Mouse (Mus musculus) embryonic facial prominence, embryonic 12.5 days (tissue): Measurements from ENCODE around the gene Ttk. TPM values are rescaled to one million over a fixed set of nuclear protein-coding genes. Genes with fewer than 3 reads are reported as not detected.

Experiments used
- ATAC-seq: fragments of 200-750 bp; cut with Nextera tagmentation; 2 replicates; pipeline ENCODE4 v1.8.0; 2017; ENCODE audit not compliant: insufficient number of reproducible peaks, insufficient read depth, low FRiP score, low TSS enrichment
- H3K27ac ChIP-seq: fragments of 300-500 bp; sonication (generic); 2 replicates; pipeline ENCODE4 v1.5.1; 2016; ENCODE audit warnings: mild to moderate bottlenecking
- H3K27me3 ChIP-seq: fragments of 300-500 bp; sonication (generic); 2 replicates; pipeline ENCODE4 v1.6.1; 2016; ENCODE audit warnings: mild to moderate bottlenecking, moderate library complexity
- H3K36me3 ChIP-seq: fragments of 300-500 bp; sonication (generic); 2 replicates; pipeline ENCODE4 v1.6.1; 2016; ENCODE audit warnings: mild to moderate bottlenecking
- H3K4me1 ChIP-seq: fragments of 300-500 bp; sonication (generic); 2 replicates; pipeline ENCODE4 v1.6.1; 2016
- H3K4me2 ChIP-seq: fragments of 300-500 bp; sonication (generic); replicated peaks from 2 replicates; pipeline ENCODE4 v1.6.1; 2016; ENCODE audit warnings: mild to moderate bottlenecking, moderate library complexity
- H3K4me3 ChIP-seq: fragments of 300-500 bp; sonication (generic); 2 replicates; pipeline ENCODE4 v1.5.1; 2016; ENCODE audit warnings: mild to moderate bottlenecking
- H3K9ac ChIP-seq: fragments of 300-500 bp; sonication (generic); 2 replicates; pipeline ENCODE4 v1.6.1; 2016; ENCODE audit warnings: mild to moderate bottlenecking, moderate library complexity
- H3K9me3 ChIP-seq: fragments of 300-500 bp; sonication (generic); 2 replicates; pipeline ENCODE4 v1.6.1; 2016; ENCODE audit warnings: mild to moderate bottlenecking, moderate library complexity
- WGBS: fragments of 180-500 bp; shearing (Covaris S2); methylation state at CpG from one replicate; pipeline ENCODE4 v1.1.7; 2016; 5-methylcytosine and 5-hydroxymethylcytosine counted together
- polyA plus RNA-seq: library from polyadenylated mRNA; unstranded; fragments of >200 nt; fragmentation: Nextera tagmentation; extraction: Ambion mirVana; gene quantifications from 2 replicates; pipeline ENCODE4 v1.2.1, GENCODE M21; 2016

Gene Ttk
- polyA plus RNA-seq, 1 experiment from 2014 or later, result 39.9 TPM

DNA sequence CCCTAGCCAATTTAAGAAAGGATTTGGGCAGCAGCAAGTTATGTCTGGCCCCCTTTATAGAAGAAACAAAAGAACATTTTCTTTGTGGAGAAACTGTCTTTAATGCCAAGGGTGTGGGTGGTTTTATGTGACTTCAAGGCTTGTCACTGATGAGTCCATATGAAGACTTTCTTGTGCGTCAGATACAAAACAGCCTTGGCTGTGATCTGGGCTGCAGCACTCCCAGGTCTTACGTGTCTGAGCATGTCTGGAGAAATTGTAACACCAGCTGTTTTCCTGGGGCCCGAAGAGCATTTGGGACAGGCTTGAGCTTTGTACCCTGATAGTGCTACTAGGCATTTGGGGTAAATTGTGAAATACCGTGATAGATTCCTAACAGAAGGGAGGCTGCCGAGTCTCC is 11.6 kb upstream of the Ttk start:
- Histone ChIP-seq H3K4me3 (no peak overlapping the region), H3K9ac (no peak overlapping the region), H3K27ac (no peak overlapping the region), H3K9me3 (no peaks in the 10 kb centered on the region), H3K36me3 (no peaks in the 10 kb centered on the region), H3K27me3 (no peaks in the 10 kb centered on the region), H3K4me1 (no peaks in the 10 kb centered on the region), H3K4me2 (no peak overlapping the region)
- WGBS, result 63% methylated on average over 5 of the region's 5 CpGs
- ATAC-seq, result no peak

DNA sequence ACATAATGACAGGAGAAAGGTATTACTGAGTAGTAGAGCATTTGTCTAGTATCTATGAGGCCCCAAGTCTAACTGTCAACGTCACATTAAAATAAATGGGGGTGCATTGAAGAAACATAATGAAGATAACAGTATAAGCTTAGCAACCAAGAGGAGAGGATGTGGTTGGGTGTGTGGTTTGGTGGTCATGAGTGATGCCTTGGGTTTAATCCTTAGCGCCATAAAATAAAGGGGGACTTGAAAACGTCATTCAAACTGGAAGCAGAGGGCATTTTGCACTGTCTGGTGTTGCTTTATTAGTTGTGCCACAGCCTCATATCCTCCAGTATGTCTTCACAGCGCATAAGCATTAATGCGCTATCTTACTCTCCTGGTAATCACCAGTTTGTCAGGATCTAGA is 4.6 kb upstream of the Ttk start:
- H3K4me1 ChIP-seq, result peaks cover 2% of the 10 kb centered on the region
- no peaks in the 10 kb centered on the region for H3K36me3 ChIP-seq
- no peaks in the 10 kb centered on the region for H3K27me3 ChIP-seq
- no peak overlapping the region for H3K4me3 ChIP-seq
- H3K9me3 ChIP-seq, result no peaks in the 10 kb centered on the region
- WGBS, result 81% methylated on average over 5 of the region's 5 CpGs
- ATAC-seq, result no peak
- H3K9ac ChIP-seq, result no peak overlapping the region
- no peak overlapping the region for H3K27ac ChIP-seq
- no peak overlapping the region for H3K4me2 ChIP-seq

DNA sequence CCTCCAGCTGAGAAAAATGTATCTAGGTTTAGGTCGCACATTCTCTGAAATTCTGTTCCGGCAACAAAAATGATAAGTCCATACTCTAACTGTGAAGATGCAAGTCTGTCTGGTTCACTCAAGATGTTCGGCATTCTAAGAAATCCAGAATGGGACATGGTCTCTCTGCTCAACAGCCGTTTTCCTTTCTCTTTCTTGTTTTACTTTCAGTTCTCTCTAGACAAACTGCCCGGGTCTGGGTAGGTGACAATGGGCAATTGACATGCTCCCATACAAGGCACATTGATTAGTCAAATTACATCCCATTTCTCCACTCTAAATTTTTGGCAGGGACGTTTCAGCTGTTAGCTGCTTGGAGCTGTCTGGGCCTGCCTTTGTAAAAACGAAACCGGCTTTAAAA is 3.3 kb upstream of the Ttk start:
- H3K4me2 ChIP-seq, result no peak overlapping the region
- ATAC-seq, result no peak
- H3K4me1 ChIP-seq, result peaks cover 11% of the 10 kb centered on the region
- H3K9me3 ChIP-seq, result no peaks in the 10 kb centered on the region
- H3K4me3 ChIP-seq, result no peak overlapping the region
- H3K27me3 ChIP-seq, result no peaks in the 10 kb centered on the region
- no peak overlapping the region for H3K9ac ChIP-seq
- H3K36me3 ChIP-seq, result no peaks in the 10 kb centered on the region
- WGBS, result 70% methylated on average over 8 of the region's 8 CpGs
- H3K27ac ChIP-seq, result no peak overlapping the region

DNA sequence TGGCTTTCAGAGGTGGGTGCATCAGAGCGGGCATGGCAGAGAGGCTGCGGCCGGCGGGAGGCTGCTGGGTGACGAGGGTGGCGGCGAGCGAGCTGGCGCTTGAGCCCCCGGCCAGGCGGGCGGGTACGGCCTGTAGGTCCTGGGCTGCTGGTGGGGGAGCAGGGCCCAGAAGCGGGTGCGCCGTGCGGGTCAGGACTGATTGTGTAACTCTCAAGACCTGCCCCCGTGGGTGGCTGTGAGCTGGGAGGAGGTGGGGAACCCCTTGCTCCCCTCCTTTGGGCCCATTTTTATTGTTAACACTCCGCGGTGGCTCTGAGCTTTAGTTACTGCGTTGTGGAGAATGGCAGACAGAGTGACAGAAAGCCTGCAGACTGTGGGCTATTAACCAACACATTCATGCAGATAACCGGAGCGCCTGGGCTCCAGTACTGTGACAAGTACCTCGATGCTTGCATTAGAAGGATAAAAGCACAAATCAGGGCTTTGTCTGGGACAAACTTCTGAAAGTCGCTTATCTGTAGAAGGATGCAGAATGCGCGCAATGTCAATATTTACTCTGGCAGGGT is 342 bp downstream of the Ttk start:
- WGBS, result 2% methylated on average over 27 of the region's 27 CpGs
- H3K4me2 ChIP-seq, result peak overlapping the region; percentile 78
- H3K4me1 ChIP-seq, result peaks cover 12% of the 10 kb centered on the region
- no peaks in the 10 kb centered on the region for H3K9me3 ChIP-seq
- ATAC-seq, result peak; percentile 85
- H3K36me3 ChIP-seq, result no peaks in the 10 kb centered on the region
- H3K4me3 ChIP-seq, result peak overlapping the region; percentile 96
- peak overlapping the region; percentile 81; the same call in 1 of the 2 replicates for H3K27ac ChIP-seq
- H3K9ac ChIP-seq, result peak overlapping the region; percentile 70
- no peaks in the 10 kb centered on the region for H3K27me3 ChIP-seq

DNA sequence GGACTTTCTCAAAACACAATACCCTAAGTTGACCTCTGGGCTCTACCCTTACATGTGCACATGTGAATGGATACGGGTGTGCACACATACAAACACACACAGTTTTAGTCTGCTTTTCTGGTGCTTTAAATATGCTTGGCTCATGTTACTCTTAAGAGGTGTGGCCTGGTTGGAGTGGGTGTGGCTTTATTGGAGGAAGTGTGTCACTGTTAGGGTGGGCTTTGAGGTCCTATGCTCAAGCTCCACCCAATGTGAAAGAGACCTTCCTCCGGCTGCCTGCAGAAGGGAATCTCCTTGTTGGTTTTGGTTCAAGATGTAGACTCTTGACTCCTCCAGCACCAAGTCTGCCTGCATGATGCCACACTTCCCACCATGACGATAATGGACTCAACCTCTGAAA is 18.0 kb downstream of the Ttk start:
- 89% methylated on average over 3 of the region's 3 CpGs for WGBS
- Histone ChIP-seq H3K36me3 (peaks cover 44% of the 10 kb centered on the region), H3K4me3 (no peak overlapping the region)

DNA sequence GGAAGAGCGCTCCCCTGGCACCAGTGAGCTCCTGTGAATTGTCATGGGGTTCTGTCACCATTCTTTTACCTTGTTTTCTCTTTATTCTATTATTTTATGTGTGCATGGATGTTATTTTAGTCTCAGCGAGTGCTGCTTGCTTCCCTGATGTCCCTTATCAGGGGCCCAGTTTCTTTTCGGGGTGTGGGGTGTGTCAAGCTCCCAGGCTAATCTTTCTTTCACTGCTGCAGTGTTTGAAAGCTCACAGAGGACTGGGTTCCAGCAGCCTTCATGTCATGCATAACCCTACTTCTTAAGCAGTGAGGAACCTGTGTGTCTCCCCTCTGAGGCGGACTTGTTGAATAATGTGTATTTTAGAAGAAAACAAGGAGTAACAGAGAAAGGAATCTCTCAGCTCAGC is 30.7 kb downstream of the Ttk start:
- Histone ChIP-seq H3K27me3 (no peaks in the 10 kb centered on the region), H3K4me1 (no peaks in the 10 kb centered on the region), H3K36me3 (peaks cover 54% of the 10 kb centered on the region), H3K4me3 (no peak overlapping the region), H3K9ac (no peak overlapping the region), H3K9me3 (no peaks in the 10 kb centered on the region), H3K27ac (no peak overlapping the region), H3K4me2 (no peak overlapping the region)
- WGBS, result 92% methylated on average over 4 of the region's 4 CpGs
- no peak for ATAC-seq

More for the DNA sequence above, 18.0 kb downstream of the Ttk start:
- no peak overlapping the region for H3K27ac ChIP-seq
- H3K4me2 ChIP-seq, result no peak overlapping the region
- ATAC-seq, result no peak
- H3K9ac ChIP-seq, result no peak overlapping the region
- no peaks in the 10 kb centered on the region for H3K9me3 ChIP-seq
- no peaks in the 10 kb centered on the region for H3K4me1 ChIP-seq
- no peaks in the 10 kb centered on the region for H3K27me3 ChIP-seq

DNA sequence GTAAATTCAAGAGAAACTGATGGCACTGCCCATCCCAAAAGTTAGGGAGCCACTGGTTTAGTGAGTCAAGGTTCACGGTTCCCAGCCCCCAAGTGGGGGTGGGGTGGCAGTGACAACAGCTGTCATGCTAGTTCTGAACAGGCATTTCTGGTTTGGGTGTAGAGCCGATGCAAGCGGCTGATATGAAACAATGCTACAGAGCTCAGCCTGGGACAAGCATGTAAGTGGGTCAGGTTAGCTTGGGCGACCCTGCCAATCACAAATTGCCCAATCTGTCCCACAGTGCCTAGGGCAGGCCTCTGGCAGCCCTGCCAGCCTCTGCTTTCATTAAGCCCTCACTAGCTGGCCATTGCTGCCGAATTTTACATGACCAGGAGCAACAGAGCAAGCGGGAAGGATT is 47.7 kb downstream of the Ttk start:
- ATAC-seq, result no peak
- Histone ChIP-seq H3K9me3 (no peaks in the 10 kb centered on the region), H3K9ac (no peak overlapping the region), H3K4me1 (no peaks in the 10 kb centered on the region), H3K27me3 (no peaks in the 10 kb centered on the region), H3K4me2 (no peak overlapping the region), H3K36me3 (0 out of 2 replicates have a peak, but pooled peaks cover 6% of the 10 kb centered on the region), H3K4me3 (no peak overlapping the region), H3K27ac (no peak overlapping the region)
- 79% methylated on average over 6 of the region's 6 CpGs for WGBS

DNA sequence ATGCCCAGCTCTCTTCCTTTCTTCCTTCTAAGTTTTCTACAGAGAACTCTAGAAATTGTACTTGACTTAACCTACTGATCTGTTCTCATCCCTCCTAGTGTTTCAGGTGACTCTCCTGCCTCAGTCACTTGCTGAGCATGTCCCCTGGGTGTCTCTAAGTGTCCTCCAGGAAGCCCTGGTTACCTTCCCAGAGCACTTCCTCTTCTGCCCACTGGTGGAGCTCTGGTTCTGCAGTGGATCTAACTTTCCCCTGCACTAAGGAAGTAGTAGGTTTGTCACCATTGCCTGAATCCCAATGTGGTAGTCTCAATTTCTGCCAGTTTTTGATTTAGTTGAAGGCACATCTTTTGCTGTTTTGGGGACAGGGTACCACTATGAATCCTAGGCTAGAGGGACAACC is 51.7 kb downstream of the Ttk start:
- H3K4me2 ChIP-seq, result no peak overlapping the region
- 0 out of 2 replicates have a peak, but pooled peaks cover 6% of the 10 kb centered on the region for H3K36me3 ChIP-seq
- no peak overlapping the region for H3K27ac ChIP-seq
- H3K9me3 ChIP-seq, result no peaks in the 10 kb centered on the region
- H3K27me3 ChIP-seq, result no peaks in the 10 kb centered on the region
- H3K4me1 ChIP-seq, result no peaks in the 10 kb centered on the region
- no peak overlapping the region for H3K9ac ChIP-seq
- no peak for ATAC-seq
- H3K4me3 ChIP-seq, result no peak overlapping the region

DNA sequence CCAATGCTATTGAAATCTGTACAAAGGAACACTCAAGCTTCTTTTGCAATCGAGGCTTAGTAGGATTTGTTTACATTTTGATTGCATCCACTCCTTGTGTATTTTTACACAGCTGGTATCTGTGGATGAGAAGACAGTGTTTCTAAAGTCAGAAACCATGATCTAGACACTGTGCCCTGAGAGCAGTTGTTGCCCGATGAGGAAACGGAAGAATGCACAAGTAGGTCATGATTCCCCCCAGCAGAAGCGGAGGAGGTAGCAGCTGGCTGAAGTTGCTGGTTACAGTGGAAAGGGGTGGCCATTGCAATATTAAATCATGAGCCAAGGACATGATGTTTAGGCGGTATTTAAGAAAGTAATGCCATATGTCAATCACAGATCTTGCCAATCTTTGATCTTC is 53.7 kb downstream of the Ttk start:
- no peaks in the 10 kb centered on the region for H3K9me3 ChIP-seq
- WGBS, result 88% methylated on average over 5 of the region's 5 CpGs

DNA sequence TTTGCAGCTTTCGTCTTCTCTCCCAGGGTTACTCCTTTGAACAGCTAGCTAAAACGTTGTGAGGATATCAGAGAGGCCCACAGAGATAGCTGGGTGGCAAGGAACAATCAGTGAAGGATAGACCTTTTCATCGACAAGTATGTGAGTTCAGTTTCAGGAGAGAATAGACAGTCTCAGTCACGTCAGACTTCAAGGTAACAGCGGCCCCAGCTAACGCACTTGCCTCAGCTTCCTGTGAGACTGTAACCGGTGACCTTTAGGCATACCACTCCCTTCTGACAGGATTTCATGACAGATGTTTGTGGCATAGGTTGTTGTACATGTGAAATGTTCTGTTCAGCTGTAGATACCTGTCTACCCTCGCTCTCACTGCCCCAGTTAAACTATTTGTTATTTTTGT is 58.6 kb downstream of the Ttk start:
- no peak overlapping the region for H3K4me3 ChIP-seq
- 69% methylated on average over 8 of the region's 8 CpGs for WGBS
- no peaks in the 10 kb centered on the region for H3K9me3 ChIP-seq
- H3K27ac ChIP-seq, result no peak overlapping the region
- no peak overlapping the region for H3K9ac ChIP-seq
- H3K36me3 ChIP-seq, result no peaks in the 10 kb centered on the region
- no peak overlapping the region for H3K4me2 ChIP-seq
- no peak for ATAC-seq
- H3K4me1 ChIP-seq, result no peaks in the 10 kb centered on the region
- no peaks in the 10 kb centered on the region for H3K27me3 ChIP-seq

More for the DNA sequence above, 53.7 kb downstream of the Ttk start:
- no peak for ATAC-seq
- no peaks in the 10 kb centered on the region for H3K27me3 ChIP-seq
- H3K27ac ChIP-seq, result no peak overlapping the region
- no peak overlapping the region for H3K9ac ChIP-seq
- H3K4me1 ChIP-seq, result no peaks in the 10 kb centered on the region
- no peak overlapping the region for H3K4me3 ChIP-seq
- no peak overlapping the region for H3K4me2 ChIP-seq
- H3K36me3 ChIP-seq, result 0 out of 2 replicates have a peak, but pooled peaks cover 6% of the 10 kb centered on the region

DNA sequence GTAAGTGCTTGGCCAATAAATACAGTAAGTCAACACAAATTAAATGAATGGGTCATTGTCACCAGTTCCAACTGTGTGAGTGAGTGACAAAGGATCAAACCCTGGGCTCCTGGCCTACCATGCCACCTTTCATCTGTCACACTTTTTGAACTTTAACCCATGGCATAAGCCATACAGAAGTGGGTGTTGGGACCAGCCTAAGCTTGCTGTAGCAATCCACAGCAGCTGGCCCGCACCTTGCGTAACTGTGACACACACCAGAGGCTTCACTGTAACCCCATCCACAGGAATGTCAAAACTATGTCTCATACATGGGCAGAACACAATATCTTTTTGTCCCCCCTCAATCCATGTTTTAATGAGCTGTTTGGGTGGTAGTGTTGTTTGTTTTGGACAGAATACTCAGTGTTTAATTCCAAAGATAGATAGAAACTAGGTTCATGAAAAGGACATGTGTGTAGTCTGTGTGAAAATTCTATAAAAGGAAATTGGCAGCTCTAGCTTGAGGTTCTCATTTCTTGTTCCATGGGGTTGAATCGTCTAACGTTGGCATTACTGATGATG is 59.4 kb downstream of the Ttk start:
- H3K4me3 ChIP-seq, result no peak overlapping the region
- no peaks in the 10 kb centered on the region for H3K36me3 ChIP-seq
- no peak overlapping the region for H3K27ac ChIP-seq
- no peak for ATAC-seq
- no peak overlapping the region for H3K9ac ChIP-seq
- no peak overlapping the region for H3K4me2 ChIP-seq
- H3K4me1 ChIP-seq, result no peaks in the 10 kb centered on the region
- no peaks in the 10 kb centered on the region for H3K9me3 ChIP-seq
- WGBS, result 81% methylated on average over 4 of the region's 4 CpGs
- H3K27me3 ChIP-seq, result no peaks in the 10 kb centered on the region

DNA sequence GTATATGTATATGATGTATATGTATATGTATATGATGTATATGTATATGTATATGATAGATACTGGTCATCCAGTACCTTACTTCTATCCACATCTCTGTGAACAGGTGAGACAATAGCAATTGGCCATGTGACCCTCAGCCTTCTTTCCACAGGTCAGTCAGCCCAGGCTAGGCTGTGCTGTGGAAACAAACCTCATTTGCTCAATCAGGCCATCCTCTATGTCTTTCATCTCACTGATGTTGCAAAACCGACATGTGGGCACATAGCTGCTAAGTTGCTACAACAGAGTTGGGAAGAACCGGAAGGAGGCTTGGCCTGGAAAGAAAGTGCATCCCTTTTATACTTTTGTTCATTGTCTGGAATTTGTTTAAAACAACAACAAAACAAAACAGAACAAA is 67.6 kb downstream of the Ttk start:
- no peak overlapping the region for H3K4me2 ChIP-seq
- 82% methylated on average over 2 of the region's 2 CpGs for WGBS
- no peaks in the 10 kb centered on the region for H3K9me3 ChIP-seq
- H3K27me3 ChIP-seq, result no peaks in the 10 kb centered on the region
- no peak for ATAC-seq
- no peaks in the 10 kb centered on the region for H3K4me1 ChIP-seq
- H3K27ac ChIP-seq, result no peak overlapping the region
- no peak overlapping the region for H3K4me3 ChIP-seq
- no peaks in the 10 kb centered on the region for H3K36me3 ChIP-seq
- no peak overlapping the region for H3K9ac ChIP-seq
